Mouse (Mus musculus) left cerebral cortex, postnatal 4 days (tissue): ENCODE measurements around the gene Rap1b. TPM values are rescaled to one million over a fixed set of nuclear protein-coding genes. Genes with fewer than 3 reads are reported as not detected.

Source experiments
- DNase-seq: peaks from one replicate; pipeline ENCODE4 v3.0.0-alpha.2; 2022
- intact Hi-C: fragments of 180-260 bp; cut with DNase I; formaldehyde crosslinking; loops from one replicate; pipeline ENCODE4 v1.15.1; 2025
- total RNA-seq, 2 experiments: library from RNA; stranded (reverse); gene quantifications; 2 replicates each; pipeline ENCODE4 v1.2.3; 2021

The Rap1b gene
- total RNA-seq, 2 experiments from 2014 or later, result 98.6 to 110 TPM

DNA sequence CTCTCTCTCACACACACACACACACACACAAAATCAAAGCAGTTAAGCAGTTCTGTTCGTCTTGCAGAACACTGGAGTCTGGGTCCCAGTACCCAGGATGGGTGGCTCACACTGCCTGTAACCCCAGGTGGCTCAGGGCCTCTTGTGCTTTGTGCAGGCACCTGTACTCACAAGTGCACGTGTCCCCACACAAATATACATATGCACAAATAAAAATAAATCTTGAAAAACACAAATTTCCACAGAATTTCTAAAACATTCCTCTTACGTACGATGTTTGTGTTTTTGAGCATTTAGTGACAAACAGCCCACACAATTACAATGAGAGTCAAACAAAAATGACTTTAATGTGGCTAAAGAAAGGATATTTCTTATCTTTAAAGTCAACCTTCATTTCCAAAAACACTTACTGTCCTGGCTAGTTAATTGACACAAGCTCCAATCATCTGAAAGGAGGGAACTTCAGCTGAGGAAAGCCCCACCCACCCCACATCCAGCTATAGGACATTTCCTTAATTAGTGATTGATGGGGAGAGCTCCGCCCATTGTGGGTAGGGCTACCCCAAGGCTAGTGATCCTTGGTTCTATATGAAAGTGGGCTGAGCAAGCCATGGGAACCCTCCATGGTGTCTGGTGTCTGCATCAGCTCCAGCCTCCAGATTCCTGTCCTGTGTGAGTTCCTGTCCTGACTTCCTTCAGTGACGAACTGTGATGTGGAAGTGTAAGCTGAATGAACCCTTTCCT, 70.3 kb downstream of the Rap1b start:
- intact Hi-C loops, result no loop called here
- DNase-seq, result no peak

GRCm38 (mm10) chr10:117774817-117775120, 71.1 kb downstream of the Rap1b start:
- no peak for DNase-seq
- intact Hi-C loops, result no loop called here

- DNase-seq, result no peak
Measured at GRCm38 (mm10) chr10:117774011-117774816, 71.6 kb downstream of the Rap1b start.

GRCm38 (mm10) chr10:117773106-117773720, 72.6 kb downstream of the Rap1b start:
- intact Hi-C loops, result no loop called here
- no peak for DNase-seq

More at GRCm38 (mm10) chr10:117774011-117774816, 71.6 kb downstream of the Rap1b start:
- intact Hi-C loops, result no loop called here

DNA sequence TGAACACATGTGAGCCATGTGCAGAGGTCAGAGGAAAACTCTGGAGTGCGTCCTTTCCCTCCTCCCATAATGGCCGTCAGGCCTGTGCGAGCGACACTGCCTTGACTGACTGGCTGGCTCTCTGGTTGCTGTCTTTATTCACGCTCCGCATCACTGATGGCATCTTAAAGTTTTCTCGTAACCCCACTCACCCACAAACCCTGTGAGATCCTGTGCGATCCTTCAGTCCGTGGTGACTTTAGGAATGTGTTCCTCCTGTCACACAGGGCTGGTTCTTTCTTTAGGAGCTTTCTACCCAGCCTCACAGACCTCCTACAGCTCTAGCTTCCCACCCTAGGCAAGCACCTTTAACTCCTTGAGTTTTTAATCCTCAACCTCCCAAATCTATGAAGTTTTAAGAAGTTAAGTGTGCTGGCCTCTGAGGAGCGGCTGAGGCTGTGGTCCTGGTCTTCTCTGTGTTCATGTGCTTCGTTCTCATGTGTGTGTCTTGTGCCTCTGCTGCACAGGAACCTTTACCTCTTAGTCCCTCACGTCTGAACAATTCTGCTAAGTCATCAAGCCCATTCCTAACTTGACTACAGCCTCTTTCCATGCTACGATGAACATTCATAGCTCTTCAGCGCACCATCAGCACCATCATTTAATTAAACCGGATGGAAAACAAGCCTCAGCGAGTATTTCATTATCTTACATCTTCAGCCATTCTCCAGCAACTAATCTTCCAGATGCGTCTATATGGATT, 73.3 kb downstream of the Rap1b start:
- intact Hi-C loops, result no loop called here
- DNase-seq, result no peak

DNA sequence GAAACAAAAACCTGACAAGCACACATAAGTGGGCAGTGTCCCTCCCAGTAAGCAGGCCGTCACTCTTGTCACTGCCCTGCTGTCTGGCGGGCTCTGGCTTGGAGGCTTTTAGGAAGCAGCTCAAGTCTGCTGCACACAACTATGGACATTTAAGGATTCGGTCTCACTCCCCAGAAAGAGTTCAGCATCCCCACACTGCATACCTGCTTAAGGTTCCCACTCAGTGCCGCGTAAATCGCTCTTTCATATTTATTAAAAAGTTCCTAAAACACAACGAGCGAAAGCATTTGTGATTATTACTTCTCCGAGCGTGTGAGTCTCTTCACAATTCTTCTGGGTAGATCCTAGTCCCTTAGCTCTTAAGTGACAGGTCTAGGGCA, 74.7 kb downstream of the Rap1b start:
- intact Hi-C loops, result no loop called here
- DNase-seq, result no peak

- DNase-seq, result no peak
- intact Hi-C loops, result no loop called here
Measured at GRCm38 (mm10) chr10:117770286-117771130, 75.3 kb downstream of the Rap1b start.

- intact Hi-C loops, result no loop called here
- no peak for DNase-seq
Measured at GRCm38 (mm10) chr10:117769541-117770285, 76.1 kb downstream of the Rap1b start.

DNA sequence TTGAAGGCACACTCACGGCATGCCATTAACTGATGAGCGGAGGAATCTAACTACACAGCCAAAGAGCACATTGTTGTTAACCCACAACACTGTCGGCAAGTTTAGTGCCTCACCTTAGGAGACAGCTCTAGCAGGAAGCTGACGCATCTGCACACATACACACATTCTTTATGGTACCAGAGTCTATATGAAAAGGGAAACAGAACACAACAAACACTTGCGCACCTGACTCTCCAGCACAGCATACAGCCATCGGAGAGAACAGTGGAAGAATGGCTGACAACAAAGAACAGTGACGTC, 77.7 kb downstream of the Rap1b start:
- intact Hi-C loops, result no loop called here
- no peak for DNase-seq

GRCm38 (mm10) chr10:117767286-117768140, 78.3 kb downstream of the Rap1b start:
- DNase-seq, result no peak
- intact Hi-C loops, result no loop called here

- intact Hi-C loops, result no loop called here
- DNase-seq, result no peak
Measured at GRCm38 (mm10) chr10:117766896-117767160, 79.0 kb downstream of the Rap1b start.

GRCm38 (mm10) chr10:117766111-117766895, 79.5 kb downstream of the Rap1b start:
- DNase-seq, result no peak
- intact Hi-C loops, result no loop called here

GRCm38 (mm10) chr10:117765116-117765894, 80.5 kb downstream of the Rap1b start:
- DNase-seq, result no peak
- intact Hi-C loops, result no loop called here

GRCm38 (mm10) chr10:117764598-117764997, 81.2 kb downstream of the Rap1b start:
- intact Hi-C loops, result no loop called here
- DNase-seq, result no peak
